Mouse (Mus musculus) kidney, embryonic 15.5 days (tissue): ENCODE results near the gene Aadac. TPM values are rescaled to one million over a fixed set of nuclear protein-coding genes. Genes with fewer than 3 reads are reported as not detected.
A peak's percentile ranks its signal among the peaks of the same experiment; 100 is the strongest.

Experiments
- ATAC-seq: fragments of 200-750 bp; cut with Nextera tagmentation; replicated peaks from 2 replicates; pipeline ENCODE4 v1.8.0; 2017; ENCODE audit warnings: moderate TSS enrichment; ENCODE audit not compliant: low FRiP score
- H3K27ac ChIP-seq: fragments of 300-500 bp; sonication (generic); 2 replicates; pipeline ENCODE4 v1.5.1; 2015; ENCODE audit warnings: mild to moderate bottlenecking, inconsistent platforms
- H3K27me3 ChIP-seq: fragments of 300-500 bp; sonication (generic); 2 replicates; pipeline ENCODE4 v1.6.1; 2015; ENCODE audit warnings: inconsistent platforms
- H3K36me3 ChIP-seq: fragments of 300-500 bp; sonication (generic); 2 replicates; pipeline ENCODE4 v1.6.1; 2015; ENCODE audit warnings: inconsistent platforms
- H3K4me1 ChIP-seq: fragments of 300-500 bp; sonication (generic); 2 replicates; pipeline ENCODE4 v1.6.1; 2015; ENCODE audit warnings: inconsistent platforms
- H3K4me2 ChIP-seq: fragments of 300-500 bp; sonication (generic); 2 replicates; pipeline ENCODE4 v1.6.1; 2015; ENCODE audit warnings: moderate library complexity, mild to moderate bottlenecking, inconsistent platforms
- H3K4me3 ChIP-seq: fragments of 300-500 bp; sonication (generic); replicated peaks from 2 replicates; pipeline ENCODE4 v1.5.1; 2015; ENCODE audit warnings: mild to moderate bottlenecking, inconsistent platforms
- H3K9ac ChIP-seq: fragments of 300-500 bp; sonication (generic); 2 replicates; pipeline ENCODE4 v1.6.1; 2015; ENCODE audit warnings: mild to moderate bottlenecking, inconsistent platforms
- H3K9me3 ChIP-seq: fragments of 300-500 bp; sonication (generic); replicated peaks from 2 replicates; pipeline ENCODE4 v1.6.1; 2016; ENCODE audit warnings: inconsistent platforms
- WGBS: fragments of 180-500 bp; shearing (Covaris S2); methylation state at CpG from one replicate; pipeline ENCODE4 v1.1.7; 2015; ENCODE audit warnings: mixed read lengths; 5-methylcytosine and 5-hydroxymethylcytosine counted together
- polyA plus RNA-seq: library from polyadenylated mRNA; unstranded; fragments of >200 nt; fragmentation: Nextera tagmentation; extraction: Ambion mirVana; gene quantifications from 2 replicates; pipeline ENCODE4 v1.2.1, GENCODE M21; 2015

Gene Aadac
- polyA plus RNA-seq, 1 experiment from 2014 or later, result 28.3 TPM

DNA sequence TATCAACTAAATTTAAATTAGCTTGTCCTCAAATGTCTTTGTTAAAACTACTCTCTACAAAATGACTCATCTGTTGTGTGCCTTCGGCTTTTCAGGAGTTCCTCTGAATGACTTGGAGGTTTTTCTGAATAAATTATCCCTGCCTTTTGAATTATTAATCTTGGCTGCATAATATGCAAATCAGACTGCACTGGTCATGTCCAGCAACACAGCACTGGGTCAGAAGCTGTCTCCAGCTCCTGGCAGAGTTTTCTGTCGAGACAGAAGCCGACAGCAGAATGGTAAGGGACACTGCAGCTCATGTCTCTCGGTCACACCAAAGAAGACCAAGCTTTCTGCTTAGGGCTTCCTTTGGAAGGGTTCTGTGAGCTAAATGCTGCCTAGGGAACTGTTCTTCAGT is 56.1 kb downstream of the Aadac start, which contains the start of gene Sucnr1:
TSS of gene Sucnr1 (plus strand) at position 222 of the 400 bp plus-strand sequence.
- Histone ChIP-seq H3K36me3 (no peaks in the 10 kb centered on the region), H3K4me2 (no peak within 1 kb of the TSS), H3K9ac (no peak within 1 kb of the TSS), H3K9me3 (no peaks in the 10 kb centered on the region), H3K27me3 (no peaks in the 10 kb centered on the region), H3K27ac (0 out of 2 replicates have a peak within 1 kb of the TSS, but pooled peaks have one; percentile 18), H3K4me3 (no peak within 1 kb of the TSS), H3K4me1 (peaks cover 6% of the 10 kb centered on the region; the same call in 1 of the 2 replicates)
- ATAC-seq, result no peak
- WGBS, result 72% methylated on average over 4 of the region's 4 CpGs

DNA sequence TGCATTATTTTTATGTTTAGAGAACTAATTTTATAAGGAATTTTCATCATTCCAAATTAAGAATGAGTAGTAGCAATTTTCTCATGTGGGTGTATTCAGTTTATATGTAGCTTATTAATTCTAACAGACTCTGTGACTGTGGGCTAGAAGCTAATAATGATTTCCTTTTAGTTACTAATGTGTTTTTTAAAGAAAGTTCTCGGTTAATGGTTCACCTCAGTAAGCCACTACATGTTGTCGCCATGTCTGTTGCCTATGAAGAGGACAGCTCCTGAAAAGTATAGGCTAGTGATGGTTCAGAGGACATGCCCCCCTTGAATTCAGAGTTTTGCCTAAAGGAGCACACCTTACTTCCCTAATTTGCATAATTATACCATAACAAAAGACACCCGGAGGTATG is 57.2 kb downstream of the Aadac start:
- H3K4me3 ChIP-seq, result no peak overlapping the region
- no peaks in the 10 kb centered on the region for H3K27me3 ChIP-seq
- ATAC-seq, result no peak
- H3K36me3 ChIP-seq, result no peaks in the 10 kb centered on the region
- no peak overlapping the region for H3K4me2 ChIP-seq
- 73% methylated on average over 3 of the region's 3 CpGs for WGBS
- no peak overlapping the region for H3K9ac ChIP-seq
- H3K9me3 ChIP-seq, result no peaks in the 10 kb centered on the region
- no peak overlapping the region for H3K27ac ChIP-seq
- peaks cover 6% of the 10 kb centered on the region; the same call in 1 of the 2 replicates for H3K4me1 ChIP-seq

DNA sequence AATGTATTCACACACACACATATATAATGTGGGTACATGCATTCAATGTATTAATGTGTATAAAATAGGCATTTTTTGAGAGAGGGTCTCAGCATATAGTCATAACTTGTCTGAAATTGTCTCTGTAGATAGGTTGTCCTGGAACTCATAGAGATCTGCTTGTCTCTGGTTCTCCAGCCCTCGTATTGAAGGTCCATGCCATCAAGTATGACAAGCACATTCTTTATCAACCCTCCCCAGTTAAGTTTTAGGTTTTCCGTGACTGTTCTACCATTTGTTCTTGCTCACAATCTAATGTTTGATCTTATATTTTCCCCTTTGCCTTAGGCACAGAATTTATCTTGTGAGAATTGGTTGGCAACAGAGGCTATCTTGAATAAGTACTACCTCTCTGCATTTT is 60.2 kb downstream of the Aadac start:
- no peak overlapping the region for H3K27ac ChIP-seq
- H3K36me3 ChIP-seq, result no peaks in the 10 kb centered on the region
- ATAC-seq, result no peak
- WGBS, result 73% methylated on average over 2 of the region's 2 CpGs
- H3K27me3 ChIP-seq, result no peaks in the 10 kb centered on the region
- H3K9ac ChIP-seq, result no peak overlapping the region
- H3K9me3 ChIP-seq, result no peaks in the 10 kb centered on the region
- H3K4me3 ChIP-seq, result no peak overlapping the region
- peaks cover 2% of the 10 kb centered on the region; the same call in 1 of the 2 replicates for H3K4me1 ChIP-seq
- H3K4me2 ChIP-seq, result no peak overlapping the region

Other genes with a start within 250 kb of the Aadac start
- not detected in 2 replicates for gene Gm8298, start 164.7 kb upstream of the Aadac start, polyA plus RNA-seq
- not detected in 2 replicates for gene C130079G13Rik, start 100.5 kb upstream of the Aadac start, polyA plus RNA-seq
- gene Aadacl2, start 19.0 kb upstream of the Aadac start, polyA plus RNA-seq, result not detected in 2 replicates
- 4.4 and 5.4 TPM in 2 replicates for gene Sucnr1, start 56.2 kb downstream of the Aadac start, polyA plus RNA-seq